Mouse (Mus musculus): ENCODE results near the gene Cfap161.

DNA sequence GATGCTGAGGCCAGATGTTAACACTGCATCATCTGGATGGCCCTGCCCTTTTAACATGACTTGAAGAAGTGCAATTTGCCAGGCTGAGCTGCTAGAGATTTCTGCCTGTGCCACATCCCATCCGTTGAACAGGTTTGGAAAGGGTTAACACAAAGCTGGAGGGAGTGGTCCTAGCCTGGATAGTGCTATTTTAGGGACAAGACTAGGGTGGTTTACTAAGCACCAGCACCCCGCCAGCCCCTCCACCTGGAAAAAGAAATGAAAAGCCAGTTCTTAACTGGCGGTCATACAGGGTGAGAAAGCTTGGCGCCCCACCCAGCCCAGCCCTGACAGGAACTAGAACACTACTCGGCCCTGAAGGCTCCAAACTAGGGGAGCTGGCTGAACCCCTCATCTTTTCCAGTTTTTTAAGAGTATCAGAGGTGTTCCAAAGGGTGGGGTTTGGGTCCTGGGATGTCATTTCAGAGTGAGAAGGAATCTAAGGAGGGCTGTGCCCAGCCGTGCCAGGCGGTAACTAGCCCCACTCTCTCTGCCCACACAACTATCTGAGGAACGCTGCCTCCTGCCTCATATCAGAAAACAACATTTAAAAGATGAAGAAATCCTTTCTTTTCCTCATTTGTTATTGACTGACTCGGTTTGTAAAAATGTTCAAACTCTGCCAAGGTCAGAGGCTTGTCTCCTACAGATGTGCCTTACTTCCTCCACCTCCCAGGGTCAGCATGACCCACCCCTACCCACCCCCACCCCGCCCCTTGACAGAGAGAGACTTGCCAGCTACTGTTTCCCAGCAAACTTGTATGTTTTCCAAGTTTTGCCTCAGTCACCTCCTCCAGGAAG lies 55.8 kb downstream of the Cfap161 start:
- no peak for TF ChIP-seq EP300 (optimal IDR thresholded peaks at IDR 0.05)
- TF ChIP-seq CTCF (IDR thresholded peaks at IDR 0.05; ENCODE audit: low read depth): no peak
